Mouse (Mus musculus) kidney, embryonic 15.5 days (tissue): ENCODE results near the gene Nfkbiz. TPM values are rescaled to one million over a fixed set of nuclear protein-coding genes. Genes with fewer than 3 reads are reported as not detected.

Experiments used
- ATAC-seq: fragments of 200-750 bp; cut with Nextera tagmentation; replicated peaks from 2 replicates; pipeline ENCODE4 v1.8.0; 2017; ENCODE audit warnings: moderate TSS enrichment; ENCODE audit not compliant: low FRiP score
- H3K27ac ChIP-seq: fragments of 300-500 bp; sonication (generic); 2 replicates; pipeline ENCODE4 v1.5.1; 2015; ENCODE audit warnings: mild to moderate bottlenecking, inconsistent platforms
- H3K27me3 ChIP-seq: fragments of 300-500 bp; sonication (generic); 2 replicates; pipeline ENCODE4 v1.6.1; 2015; ENCODE audit warnings: inconsistent platforms
- H3K36me3 ChIP-seq: fragments of 300-500 bp; sonication (generic); 2 replicates; pipeline ENCODE4 v1.6.1; 2015; ENCODE audit warnings: inconsistent platforms
- H3K4me1 ChIP-seq: fragments of 300-500 bp; sonication (generic); 2 replicates; pipeline ENCODE4 v1.6.1; 2015; ENCODE audit warnings: inconsistent platforms
- H3K4me2 ChIP-seq: fragments of 300-500 bp; sonication (generic); 2 replicates; pipeline ENCODE4 v1.6.1; 2015; ENCODE audit warnings: moderate library complexity, mild to moderate bottlenecking, inconsistent platforms
- H3K4me3 ChIP-seq: fragments of 300-500 bp; sonication (generic); replicated peaks from 2 replicates; pipeline ENCODE4 v1.5.1; 2015; ENCODE audit warnings: mild to moderate bottlenecking, inconsistent platforms
- H3K9ac ChIP-seq: fragments of 300-500 bp; sonication (generic); 2 replicates; pipeline ENCODE4 v1.6.1; 2015; ENCODE audit warnings: mild to moderate bottlenecking, inconsistent platforms
- H3K9me3 ChIP-seq: fragments of 300-500 bp; sonication (generic); replicated peaks from 2 replicates; pipeline ENCODE4 v1.6.1; 2016; ENCODE audit warnings: inconsistent platforms
- WGBS: fragments of 180-500 bp; shearing (Covaris S2); methylation state at CpG from one replicate; pipeline ENCODE4 v1.1.7; 2015; ENCODE audit warnings: mixed read lengths; 5-methylcytosine and 5-hydroxymethylcytosine counted together
- polyA plus RNA-seq: library from polyadenylated mRNA; unstranded; fragments of >200 nt; fragmentation: Nextera tagmentation; extraction: Ambion mirVana; gene quantifications from 2 replicates; pipeline ENCODE4 v1.2.1, GENCODE M21; 2015

Gene Nfkbiz
- polyA plus RNA-seq, 1 experiment from 2014 or later = 4.3 TPM

DNA sequence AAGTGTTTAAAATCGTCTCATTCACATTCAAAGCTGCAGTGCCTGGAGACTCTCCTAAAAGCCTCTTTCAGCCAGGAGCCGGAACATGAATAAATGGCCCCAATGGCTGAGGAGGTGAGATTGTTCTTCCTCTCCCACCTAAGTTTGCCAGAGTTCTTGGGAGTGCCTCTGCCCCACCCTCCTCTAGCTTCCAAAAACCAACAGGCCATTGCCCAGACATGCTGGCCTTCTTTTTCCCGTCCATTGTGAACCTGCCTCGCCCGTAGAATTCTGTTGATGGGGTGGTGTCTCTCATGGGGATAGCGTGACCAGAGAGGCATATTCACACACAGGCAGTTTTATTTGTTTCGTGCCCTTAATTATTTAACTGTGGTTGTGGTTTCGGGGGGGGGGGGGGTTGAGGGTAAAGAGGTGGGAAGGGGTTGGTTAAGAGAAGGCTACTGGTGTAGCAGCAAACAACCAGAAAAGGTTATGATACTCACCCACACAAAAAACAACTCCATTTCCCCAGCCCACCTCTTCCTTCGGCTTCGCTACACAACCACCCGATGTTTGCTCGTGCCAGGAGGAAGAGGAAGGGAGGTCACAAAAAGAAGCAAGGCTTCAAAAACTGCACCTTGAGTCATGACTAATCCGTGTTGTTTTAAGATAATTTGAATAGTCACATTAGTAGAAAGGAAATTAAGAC, 51.2 kb downstream of the Nfkbiz start:
- Histone ChIP-seq H3K27me3 (no peaks in the 10 kb centered on the region), H3K27ac (no peak overlapping the region), H3K9ac (no peak overlapping the region), H3K4me3 (no peak overlapping the region), H3K36me3 (no peaks in the 10 kb centered on the region), H3K4me2 (no peak overlapping the region), H3K4me1 (0 out of 2 replicates have a peak, but pooled peaks cover 3% of the 10 kb centered on the region), H3K9me3 (no peaks in the 10 kb centered on the region)
- 88% methylated on average over 13 of the region's 13 CpGs for WGBS
- ATAC-seq = no peak

DNA sequence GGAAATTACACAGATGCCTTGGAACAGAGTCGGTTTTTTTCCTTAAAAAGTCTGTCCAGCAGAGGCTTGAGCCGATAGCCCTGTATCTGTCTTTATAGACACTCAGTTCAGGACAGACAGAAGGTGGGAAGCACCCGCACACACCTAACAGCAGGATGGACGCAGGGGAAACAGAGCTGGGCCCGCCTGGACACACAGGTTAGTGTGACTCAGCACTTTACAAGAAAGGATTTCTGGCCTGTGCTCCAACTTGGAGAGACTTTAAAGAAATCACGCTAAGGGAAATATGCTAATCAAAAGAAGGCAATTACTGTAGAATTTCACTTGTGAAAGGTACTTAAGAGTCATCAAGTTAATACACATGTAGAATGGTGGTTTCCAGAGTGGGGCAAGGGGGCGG, 54.3 kb downstream of the Nfkbiz start:
- H3K27ac ChIP-seq = no peak overlapping the region
- no peaks in the 10 kb centered on the region for H3K36me3 ChIP-seq
- no peaks in the 10 kb centered on the region for H3K9me3 ChIP-seq
- H3K4me2 ChIP-seq = no peak overlapping the region
- 0 out of 2 replicates have a peak, but pooled peaks cover 5% of the 10 kb centered on the region for H3K4me1 ChIP-seq
- no peaks in the 10 kb centered on the region for H3K27me3 ChIP-seq
- H3K9ac ChIP-seq = no peak overlapping the region
- ATAC-seq = no peak
- 75% methylated on average over 7 of the region's 7 CpGs for WGBS
- H3K4me3 ChIP-seq = no peak overlapping the region

DNA sequence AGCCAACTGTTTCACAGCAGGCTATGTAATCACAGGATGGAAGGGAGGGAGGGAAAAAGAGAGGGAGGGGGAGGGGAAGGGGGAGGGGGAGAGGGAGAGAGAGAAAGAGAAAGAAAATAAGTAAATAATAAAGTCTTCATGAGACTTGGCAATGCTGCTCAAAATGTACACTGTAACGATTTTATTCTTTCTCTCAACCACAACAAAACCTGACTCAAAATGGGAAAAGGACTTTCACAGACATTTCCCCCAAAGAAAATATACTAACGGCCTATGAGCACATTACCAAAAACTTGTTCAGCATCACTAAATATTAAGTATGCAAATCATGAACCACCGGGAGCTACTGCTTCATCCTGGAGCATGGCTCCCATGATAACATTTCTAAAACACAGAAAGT, 54.8 kb downstream of the Nfkbiz start:
- Histone ChIP-seq H3K4me1 (0 out of 2 replicates have a peak, but pooled peaks cover 4% of the 10 kb centered on the region), H3K27ac (no peak overlapping the region), H3K27me3 (no peaks in the 10 kb centered on the region), H3K9me3 (no peaks in the 10 kb centered on the region), H3K4me3 (no peak overlapping the region), H3K36me3 (no peaks in the 10 kb centered on the region), H3K9ac (no peak overlapping the region), H3K4me2 (no peak overlapping the region)
- WGBS = 72% methylated on average over 3 of the region's 3 CpGs
- no peak for ATAC-seq

DNA sequence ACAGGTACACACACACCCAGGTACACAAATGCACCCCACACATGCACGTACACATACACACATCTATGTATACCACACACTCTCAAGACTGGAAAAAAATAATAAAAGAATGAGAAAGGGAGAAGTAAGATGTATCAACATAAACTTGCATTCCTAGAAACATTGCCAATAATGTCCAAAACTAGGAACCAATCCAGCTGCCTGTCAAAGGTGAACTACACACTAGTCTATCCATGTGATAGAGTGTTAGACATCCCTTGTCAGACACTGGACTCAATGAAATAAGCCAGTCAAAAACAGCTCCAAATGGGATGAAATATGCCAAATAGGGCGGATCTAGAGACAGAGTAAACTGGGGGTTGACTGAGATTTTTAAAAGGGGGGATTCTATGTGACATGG, 55.8 kb downstream of the Nfkbiz start:
- H3K9ac ChIP-seq = no peak overlapping the region
- H3K4me2 ChIP-seq = no peak overlapping the region
- H3K9me3 ChIP-seq = no peaks in the 10 kb centered on the region
- WGBS = 89% methylated on average over 2 of the region's 2 CpGs
- H3K36me3 ChIP-seq = no peaks in the 10 kb centered on the region
- no peak overlapping the region for H3K4me3 ChIP-seq
- no peaks in the 10 kb centered on the region for H3K27me3 ChIP-seq
- H3K4me1 ChIP-seq = 0 out of 2 replicates have a peak, but pooled peaks cover 4% of the 10 kb centered on the region
- ATAC-seq = no peak
- no peak overlapping the region for H3K27ac ChIP-seq

DNA sequence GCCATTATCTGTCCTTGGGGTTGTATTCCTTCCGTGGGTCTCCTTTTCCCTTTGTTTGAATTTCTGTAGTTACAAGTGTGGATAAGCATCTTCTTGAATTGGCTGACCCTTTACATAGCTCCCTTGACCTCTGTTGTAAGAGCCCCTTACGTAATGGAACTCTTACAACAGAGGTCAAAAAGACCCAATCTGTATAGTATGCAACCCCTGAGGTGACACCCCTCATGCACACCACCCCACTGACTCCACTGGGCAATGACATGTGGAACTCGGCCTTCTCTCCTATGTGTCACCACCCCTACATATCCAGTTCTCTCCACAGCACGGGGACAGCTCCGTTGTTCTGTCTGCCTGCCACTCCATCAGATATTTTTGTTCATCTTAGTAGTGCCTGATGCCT, 56.9 kb downstream of the Nfkbiz start:
- H3K36me3 ChIP-seq = no peaks in the 10 kb centered on the region
- no peak overlapping the region for H3K4me2 ChIP-seq
- no peaks in the 10 kb centered on the region for H3K27me3 ChIP-seq
- H3K9me3 ChIP-seq = no peaks in the 10 kb centered on the region
- H3K4me1 ChIP-seq = 0 out of 2 replicates have a peak, but pooled peaks cover 4% of the 10 kb centered on the region
- 72% methylated on average over 5 of the region's 5 CpGs for WGBS
- no peak overlapping the region for H3K9ac ChIP-seq
- H3K27ac ChIP-seq = no peak overlapping the region
- no peak overlapping the region for H3K4me3 ChIP-seq
- no peak for ATAC-seq

DNA sequence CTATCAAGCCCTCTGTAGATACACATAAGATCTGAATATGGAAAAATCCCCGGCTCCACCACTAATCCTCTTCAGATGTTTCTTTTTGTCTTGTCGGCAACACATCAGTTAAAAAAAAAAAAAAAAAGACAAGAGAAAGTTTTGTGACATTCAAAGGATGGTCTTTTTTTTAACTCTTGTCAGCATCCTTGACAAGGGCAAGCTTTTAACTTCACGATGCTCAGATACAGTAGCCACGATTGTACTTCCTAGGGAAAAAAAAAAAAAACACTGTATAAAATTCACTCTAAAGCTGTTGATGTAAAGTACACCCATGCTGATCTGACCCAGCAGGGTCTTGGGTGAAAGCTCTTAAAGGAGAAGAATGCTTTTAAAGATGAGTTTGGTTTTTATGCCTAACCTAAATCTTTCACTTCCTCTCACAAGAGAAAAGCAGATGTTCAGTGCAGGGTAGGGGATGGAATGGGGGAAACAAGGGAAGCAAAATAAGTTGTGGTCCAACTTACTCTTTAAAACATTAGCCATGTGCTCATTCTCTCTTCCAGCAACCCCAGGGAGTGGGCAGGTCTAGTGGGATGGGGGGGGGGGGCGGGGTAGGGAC, 57.6 kb downstream of the Nfkbiz start:
- Histone ChIP-seq H3K27me3 (no peaks in the 10 kb centered on the region), H3K4me2 (no peak overlapping the region), H3K27ac (no peak overlapping the region), H3K4me1 (0 out of 2 replicates have a peak, but pooled peaks cover 8% of the 10 kb centered on the region), H3K4me3 (no peak overlapping the region), H3K9me3 (no peaks in the 10 kb centered on the region), H3K9ac (no peak overlapping the region), H3K36me3 (no peaks in the 10 kb centered on the region)
- ATAC-seq = no peak
- 53% methylated on average over 5 of the region's 5 CpGs for WGBS

DNA sequence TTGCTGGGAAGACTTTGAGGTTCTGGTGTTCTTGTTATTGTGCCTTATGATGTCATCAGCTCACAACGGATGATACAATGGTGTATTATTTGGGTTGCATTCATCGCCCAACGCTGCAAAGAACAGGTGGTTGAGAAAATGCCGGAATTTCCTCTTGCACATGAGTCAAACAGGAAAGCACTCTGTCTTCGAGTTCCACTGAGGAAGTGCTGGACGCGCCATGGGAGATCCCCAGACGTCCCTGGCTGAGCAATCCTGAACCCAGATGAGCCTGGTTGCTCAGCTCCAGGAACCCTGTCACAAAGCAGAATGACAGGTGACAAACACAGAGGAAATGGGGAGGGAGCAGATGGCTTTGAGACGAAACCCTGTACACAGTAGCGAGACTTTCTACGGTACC, 62.4 kb downstream of the Nfkbiz start:
- 73% methylated on average over 11 of the region's 11 CpGs for WGBS
- no peaks in the 10 kb centered on the region for H3K9me3 ChIP-seq
- H3K4me2 ChIP-seq = no peak overlapping the region
- 0 out of 2 replicates have a peak, but pooled peaks cover 12% of the 10 kb centered on the region for H3K4me1 ChIP-seq
- H3K27ac ChIP-seq = no peak overlapping the region
- no peaks in the 10 kb centered on the region for H3K36me3 ChIP-seq
- H3K4me3 ChIP-seq = no peak overlapping the region
- H3K27me3 ChIP-seq = no peaks in the 10 kb centered on the region
- ATAC-seq = no peak
- no peak overlapping the region for H3K9ac ChIP-seq

DNA sequence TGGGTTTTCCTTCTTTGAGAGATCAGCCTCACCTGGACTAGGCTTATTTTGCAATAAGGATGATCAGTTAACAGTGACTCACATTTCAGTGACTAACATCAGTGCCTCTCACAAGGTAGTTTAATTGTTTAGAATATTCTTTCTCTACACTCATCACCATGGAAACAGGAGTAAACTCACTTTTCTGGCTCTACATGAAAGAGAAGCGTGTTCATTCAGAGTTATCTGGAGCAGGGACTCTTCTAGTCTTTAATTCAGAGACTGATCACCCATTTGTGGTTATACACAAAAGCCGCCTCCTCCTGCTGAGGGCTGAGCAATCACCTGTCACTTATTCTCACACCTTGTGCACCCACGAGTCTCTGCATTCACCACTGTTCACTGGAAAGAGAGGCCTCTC, 68.5 kb downstream of the Nfkbiz start:
- Histone ChIP-seq H3K9me3 (no peaks in the 10 kb centered on the region), H3K4me2 (no peak overlapping the region), H3K36me3 (no peaks in the 10 kb centered on the region), H3K9ac (no peak overlapping the region), H3K27me3 (no peaks in the 10 kb centered on the region), H3K4me3 (no peak overlapping the region), H3K27ac (no peak overlapping the region), H3K4me1 (no peaks in the 10 kb centered on the region)
- WGBS = 77% methylated on average over 3 of the region's 3 CpGs
- no peak for ATAC-seq

Other genes with a start within 250 kb of the Nfkbiz start
- 1.6 and 1.9 TPM in 2 replicates for gene Nxpe3, start 56.4 kb upstream of the Nfkbiz start, polyA plus RNA-seq
- 13.0 and 13.7 TPM in 2 replicates for gene Cep97, start 96.0 kb upstream of the Nfkbiz start, polyA plus RNA-seq
- gene Rpl24, start 127.4 kb upstream of the Nfkbiz start, polyA plus RNA-seq = 771 and 828 TPM in 2 replicates
- 19.5 and 19.9 TPM in 2 replicates for gene Zbtb11, start 135.0 kb upstream of the Nfkbiz start, polyA plus RNA-seq
- gene Pcnp, start 190.8 kb upstream of the Nfkbiz start, polyA plus RNA-seq = 216 and 240 TPM in 2 replicates
- gene Trmt10c, start 198.9 kb upstream of the Nfkbiz start, polyA plus RNA-seq = 28.8 and 28.9 TPM in 2 replicates
- gene Senp7, start 209.4 kb upstream of the Nfkbiz start, polyA plus RNA-seq = 28.8 and 33.2 TPM in 2 replicates